Mouse (Mus musculus) kidney, adult 2 months (tissue): ENCODE results near the gene Rtcb.

Experiments used
- CTCF ChIP-seq: fragments of 200-500 bp; conservative IDR thresholded peaks from 2 replicates; pipeline ENCODE4 v1.5.1; 2011; ENCODE audit warnings: low read depth, mild to moderate bottlenecking, control low read depth, low read length, moderate library complexity, mixed read lengths; ENCODE audit not compliant: insufficient read depth, insufficient read length
- POLR2A ChIP-seq: fragments of 200-500 bp; IDR thresholded peaks from one replicate; pipeline ENCODE4 v1.6.1; 2011; ENCODE audit warnings: low read depth, low read length, control low read depth

DNA sequence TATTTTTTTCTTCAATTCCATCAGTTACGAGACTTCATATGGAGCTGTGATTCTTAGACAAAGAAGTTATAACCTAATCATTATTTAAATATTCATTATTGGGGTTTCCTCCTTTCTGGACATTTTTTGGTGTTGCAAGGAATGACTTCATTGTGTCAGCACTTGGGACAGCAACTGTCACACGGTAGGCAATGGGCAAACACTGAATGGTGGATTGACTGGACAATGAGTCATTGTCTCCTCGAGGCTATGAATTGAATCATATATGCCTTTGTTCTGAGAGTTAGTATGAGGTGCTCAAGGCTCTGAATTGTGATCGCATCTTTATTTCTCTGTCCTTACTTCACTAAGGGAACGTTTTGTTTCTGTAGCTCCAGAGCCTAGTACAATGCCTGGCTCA lies 48.8 kb upstream of the Rtcb start:
- TF ChIP-seq CTCF (no peak), POLR2A (no peak)
